Mouse (Mus musculus): ENCODE data around the gene Cyp2c39. TPM values are rescaled to one million over a fixed set of nuclear protein-coding genes. Genes with fewer than 3 reads are reported as not detected.
"Not testable (repeated sequence)": the region's sequence is repeated elsewhere in the genome, so short reads cannot be mapped to it uniquely, and the experiment has no call there.

Gene Cyp2c39
- total and polyA plus RNA-seq, 3 experiments = not detected

- H3K9ac ChIP-seq (ENCODE audit: insufficient read depth, low read depth) = no peak overlapping the region
- no peaks in the 10 kb centered on the region for H3K36me3 ChIP-seq (replicated peaks in 1 of 2; ENCODE audit: control insufficient read depth in 1 of 2, insufficient read depth in 1 of 2, low read length in 1 of 2)
- H3K4me3 ChIP-seq (replicated peaks in 1 of 3; ENCODE audit: low read depth in 2 of 3, low read length in 2 of 3, poor library complexity in 1 of 3) = no peak overlapping the region
- TF ChIP-seq TBP (conservative IDR thresholded peaks at IDR 0.05; ENCODE audit: low read depth, low read length) = no peak
- TF ChIP-seq POLR2A (IDR thresholded peaks at IDR 0.05; ENCODE audit: low read depth, low read length) = no peak
- no peak for TF ChIP-seq MXI1 (IDR thresholded peaks at IDR 0.05; ENCODE audit: low read depth, low read length)
- no peak for TF ChIP-seq ETS1 (conservative IDR thresholded peaks at IDR 0.05; ENCODE audit: low read depth, low read length)
- no peak for TF ChIP-seq MEF2A (IDR thresholded peaks at IDR 0.05; ENCODE audit: borderline replicate concordance, low read depth, low read length)
- TF ChIP-seq USF1 (IDR thresholded peaks at IDR 0.05; ENCODE audit: low read depth, low read length) = no peak
- no peak for TF ChIP-seq ELF1 (IDR thresholded peaks at IDR 0.05; ENCODE audit: low read depth, low read length)
- TF ChIP-seq SIN3A (IDR thresholded peaks at IDR 0.05; ENCODE audit: low read length) = no peak
- no peak for TF ChIP-seq CHD2 (IDR thresholded peaks at IDR 0.05; ENCODE audit: low read length)
- no peak for TF ChIP-seq IRF4 (IDR thresholded peaks at IDR 0.05; ENCODE audit: low read depth, low read length)
- TF ChIP-seq MAZ (IDR thresholded peaks at IDR 0.05; ENCODE audit: low read depth, low read length) = no peak
- TF ChIP-seq RCOR1 (conservative IDR thresholded peaks at IDR 0.05; ENCODE audit: low read depth, low read length) = no peak
- no peak for TF ChIP-seq MAX (IDR thresholded peaks at IDR 0.05; ENCODE audit: low read length)
- no peak for TF ChIP-seq SMC3 (IDR thresholded peaks at IDR 0.05; ENCODE audit: low read depth, low read length)
- TF ChIP-seq ZKSCAN1 (IDR thresholded peaks at IDR 0.05; ENCODE audit: borderline replicate concordance, low read depth, low read length) = no peak
- TF ChIP-seq TCF12 (IDR thresholded peaks at IDR 0.05; ENCODE audit: low read depth, low read length) = no peak
- TF ChIP-seq JUN (IDR thresholded peaks at IDR 0.05; ENCODE audit: insufficient read depth, low read depth, low read length) = no peak
- no peak for TF ChIP-seq JUND (conservative IDR thresholded peaks at IDR 0.05; ENCODE audit: low read depth, low read length)
- TF ChIP-seq ZNF384 (IDR thresholded peaks at IDR 0.05; ENCODE audit: low read depth, low read length) = no peak
- no peak for TF ChIP-seq RAD21 (IDR thresholded peaks at IDR 0.05; ENCODE audit: low read depth, low read length)
- H3K79me2 ChIP-seq (replicated peaks; ENCODE audit: control insufficient read depth, extremely low read depth, insufficient read depth, poor library complexity, severe bottlenecking) = no peaks in the 10 kb centered on the region
- H3K4me2 ChIP-seq (ENCODE audit: insufficient read depth, low read depth, poor library complexity, severe bottlenecking) = no peak overlapping the region
- in situ Hi-C loops (cut with MboI; ENCODE audit: low pct_ligation_motif_present, low pct_unique_long_range_greater_than_20kb, low sequenced_read_pairs) = no loop called here
- H3K27me3 ChIP-seq (replicated peaks) = no peaks in the 10 kb centered on the region
- DNase-seq (ENCODE audit: extremely low read depth) = no peak
- H3K27ac ChIP-seq (ENCODE audit: insufficient read depth, low read depth) = no peak overlapping the region
- dilution Hi-C loops (cut with MboI; ENCODE audit: extremely low pct_ligation_motif_present, extremely low pct_unique_long_range_greater_than_20kb, low sequenced_read_pairs) = no loop called here
- H3K9me3 ChIP-seq (replicated peaks; ENCODE audit: low read length) = no peaks in the 10 kb centered on the region
- no peaks in the 10 kb centered on the region for H3K4me1 ChIP-seq (ENCODE audit: control insufficient read depth in 1 of 2, insufficient read depth in 2 of 2)
Measured at GRCm38 (mm10) chr19:39463923-39464322, 46.7 kb upstream of the Cyp2c39 start.

GRCm38 (mm10) chr19:39483961-39484360 lies 26.7 kb upstream of the Cyp2c39 start:
- H3K79me2 ChIP-seq (replicated peaks; ENCODE audit: control insufficient read depth, extremely low read depth, insufficient read depth, poor library complexity, severe bottlenecking); dilution Hi-C loops (cut with MboI; ENCODE audit: extremely low pct_ligation_motif_present, extremely low pct_unique_long_range_greater_than_20kb, low sequenced_read_pairs); DNase-seq (ENCODE audit: extremely low read depth); in situ Hi-C loops (cut with MboI; ENCODE audit: low pct_ligation_motif_present, low pct_unique_long_range_greater_than_20kb, low sequenced_read_pairs); H3K27me3 ChIP-seq (replicated peaks); H3K9ac ChIP-seq (ENCODE audit: insufficient read depth, low read depth); H3K4me1 ChIP-seq (ENCODE audit: control insufficient read depth in 1 of 2, insufficient read depth in 2 of 2); H3K9me3 ChIP-seq (replicated peaks; ENCODE audit: low read length); H3K4me3 ChIP-seq (replicated peaks in 1 of 3; ENCODE audit: low read depth in 2 of 3, low read length in 2 of 3, poor library complexity in 1 of 3); H3K27ac ChIP-seq (ENCODE audit: insufficient read depth, low read depth); H3K4me2 ChIP-seq (ENCODE audit: insufficient read depth, low read depth, poor library complexity, severe bottlenecking); H3K36me3 ChIP-seq (replicated peaks in 1 of 2; ENCODE audit: control insufficient read depth in 1 of 2, insufficient read depth in 1 of 2, low read length in 1 of 2): not testable (repeated sequence)

Measured in CH12.LX (cell line).